Mouse (Mus musculus): Measurements from ENCODE around the gene Hist1h3c.

DNA sequence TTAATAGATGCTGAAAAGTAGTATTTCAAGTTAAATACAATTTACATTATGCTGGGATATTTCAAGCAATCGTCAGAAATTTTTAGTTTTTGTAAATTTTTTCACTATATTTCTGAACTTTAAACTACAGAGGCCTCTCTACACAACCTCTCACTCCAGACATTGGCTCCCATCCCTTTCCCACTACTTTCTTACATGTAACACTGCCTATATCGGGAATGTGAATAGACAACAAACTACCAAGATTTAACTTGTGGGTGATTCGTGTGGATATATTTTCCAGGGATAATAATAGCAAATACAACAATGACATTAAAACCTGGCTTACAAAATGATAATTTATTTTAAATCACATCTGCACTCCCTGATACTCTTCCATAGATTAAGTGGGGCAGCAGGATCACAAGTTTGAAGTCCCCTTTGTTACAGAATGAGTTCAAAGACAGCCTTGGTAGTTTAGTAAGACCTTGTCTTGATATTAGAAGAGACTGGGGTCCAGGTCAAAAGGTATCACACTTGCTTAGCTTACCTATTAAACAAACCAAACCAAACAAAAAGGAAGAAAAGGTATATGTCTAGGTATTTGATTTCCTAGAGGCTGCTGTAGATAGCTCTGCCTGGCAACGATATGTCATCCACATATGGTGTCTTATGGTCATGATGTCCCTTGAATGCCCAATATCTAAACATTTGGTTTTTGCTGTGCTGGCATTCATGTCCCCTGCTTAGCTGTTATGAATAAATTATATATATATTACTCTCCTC is 8.1 kb upstream of the Hist1h3c start:
- no peak for TF ChIP-seq POLR2A (IDR thresholded peaks at IDR 0.05; ENCODE audit: insufficient read depth, low read length)
- TF ChIP-seq EP300 (IDR thresholded peaks at IDR 0.05; ENCODE audit: insufficient read depth, low read depth, low read length): no peak
